Mouse (Mus musculus) heart, adult 2 months (tissue): ENCODE measurements around the gene Rack1.

Source experiments
- CTCF ChIP-seq: fragments of 200-600 bp; IDR thresholded peaks from 2 replicates; pipeline ENCODE4 v1.8.1; 2022; ENCODE audit warnings: antibody characterized with exemption, mild to moderate bottlenecking, moderate library complexity
- EP300 ChIP-seq: fragments of 200-500 bp; IDR thresholded peaks from 2 replicates; pipeline ENCODE4 v1.6.1; 2011; ENCODE audit warnings: low read depth, low read length, control low read depth; ENCODE audit not compliant: insufficient read depth
- POLR2A ChIP-seq: fragments of 200-500 bp; IDR thresholded peaks from 2 replicates; pipeline ENCODE4 v1.6.1; 2011; ENCODE audit warnings: mild to moderate bottlenecking, low read depth, low read length, control low read depth; ENCODE audit not compliant: insufficient read depth

GRCm38 (mm10) chr11:48817794-48818193, 17.7 kb downstream of the Rack1 start:
- TF ChIP-seq POLR2A (no peak), CTCF (no peak), EP300 (no peak)
